Mouse (Mus musculus): ENCODE measurements around the gene Phyhd1.
A peak's percentile ranks its signal among the peaks of the same experiment; 100 is the strongest.

The Phyhd1 gene

DNA sequence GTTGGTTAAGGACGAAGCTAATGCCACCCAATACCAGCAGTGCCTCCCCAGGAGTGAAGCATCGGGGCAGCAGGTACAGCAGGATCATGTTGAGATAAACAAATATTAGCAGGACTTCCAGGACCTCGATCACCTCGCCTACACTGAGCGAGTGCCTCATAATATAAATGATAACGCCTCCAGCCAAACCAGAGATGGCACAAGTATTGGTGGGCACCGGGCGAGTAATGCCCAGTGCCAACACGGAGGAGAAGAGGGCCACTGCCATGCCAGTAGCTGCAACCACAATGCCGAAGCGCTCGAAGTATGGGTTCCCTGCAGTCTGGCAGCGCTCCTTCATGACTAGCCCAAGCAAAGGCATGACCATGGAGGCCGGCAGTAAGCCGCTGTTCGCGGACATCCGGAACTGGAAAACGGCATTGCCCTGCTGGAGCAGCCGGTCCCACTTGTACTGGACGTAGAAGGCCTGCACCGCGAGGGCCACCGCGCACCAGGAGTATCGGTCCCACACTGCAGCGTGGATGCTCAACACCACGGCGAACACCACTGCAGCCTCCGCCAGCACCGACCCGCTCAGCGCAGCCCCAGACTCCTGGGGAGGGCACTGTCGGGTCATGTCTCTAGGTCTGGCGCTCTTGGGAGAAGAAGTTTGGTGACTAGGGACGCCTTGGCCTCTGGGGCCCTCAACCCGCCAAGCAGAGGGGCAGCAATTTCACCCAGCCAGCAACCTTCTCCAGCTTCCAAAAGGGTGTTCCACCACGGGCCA lies 19.6 kb downstream of the Phyhd1 start:
- DNase-seq (ENCODE audit: low read depth, low spot score): no peak

DNA sequence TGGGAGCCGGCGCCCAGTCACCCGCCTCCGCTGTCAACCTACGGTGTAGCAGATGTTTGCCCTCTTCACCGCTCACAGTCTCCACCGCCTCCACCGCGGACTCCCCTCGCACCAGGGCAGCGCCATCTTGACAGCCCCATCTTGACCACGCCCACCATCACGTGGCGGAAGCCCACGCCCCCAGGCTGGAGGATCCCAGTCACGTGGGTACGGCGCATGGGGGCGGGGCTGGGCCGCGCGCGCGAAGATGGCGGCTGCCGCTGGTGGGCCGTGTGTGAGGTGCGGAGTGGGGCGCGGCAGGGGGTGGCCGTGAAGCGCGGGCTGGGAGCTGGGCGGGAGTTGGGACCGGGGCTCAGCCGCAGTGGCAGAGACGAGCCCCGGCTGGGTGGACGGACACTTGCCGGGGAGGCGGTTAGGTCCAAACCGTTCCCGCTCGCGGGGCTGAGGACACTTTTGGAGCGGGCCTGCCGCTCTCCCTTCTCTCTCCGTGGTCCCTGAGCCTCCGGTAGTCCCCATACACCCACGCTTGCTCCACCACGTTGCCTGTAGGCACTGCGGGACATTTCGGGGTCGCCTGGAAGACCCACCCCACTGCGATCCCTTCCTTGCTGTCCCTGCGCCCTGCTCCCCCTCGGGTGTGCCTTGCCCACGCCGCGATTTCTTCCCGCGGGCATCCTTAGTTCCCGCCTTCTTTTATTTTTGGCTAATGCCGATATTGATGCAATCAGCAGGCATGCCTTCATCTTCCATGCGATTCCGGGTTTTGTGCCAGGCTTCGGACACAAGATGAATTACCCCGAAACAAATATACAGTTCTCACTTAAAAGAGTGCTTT lies 20.4 kb downstream of the Phyhd1 start, which contains the start of the genes Dolk and Nup188:
Dolk (minus strand) TSS at position 143 of the 835 bp plus-strand sequence.
Nup188 (plus strand) TSS at position 206 of the 835 bp plus-strand sequence.
- peak; percentile 93 for DNase-seq (ENCODE audit: low read depth, low spot score)

DNA sequence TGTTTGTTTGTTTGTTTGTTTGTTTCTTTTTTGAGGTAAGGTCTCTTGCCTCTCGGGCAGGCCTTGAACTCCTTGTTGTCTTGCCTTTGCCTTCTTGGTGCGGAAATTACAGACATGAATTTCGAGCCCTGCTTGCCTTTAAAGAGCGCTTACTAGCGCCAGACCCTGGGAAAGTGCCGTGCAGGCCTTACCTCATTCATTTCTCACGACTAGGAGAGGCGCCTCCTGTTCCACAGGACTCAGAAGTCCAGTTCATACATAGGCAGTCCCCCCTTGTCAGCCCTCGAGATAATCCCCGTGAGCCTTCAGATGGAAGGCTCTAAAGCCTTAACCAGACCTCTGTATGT lies 21.0 kb downstream of the Phyhd1 start:
- peak; percentile 51 for DNase-seq (ENCODE audit: low read depth, low spot score)

DNA sequence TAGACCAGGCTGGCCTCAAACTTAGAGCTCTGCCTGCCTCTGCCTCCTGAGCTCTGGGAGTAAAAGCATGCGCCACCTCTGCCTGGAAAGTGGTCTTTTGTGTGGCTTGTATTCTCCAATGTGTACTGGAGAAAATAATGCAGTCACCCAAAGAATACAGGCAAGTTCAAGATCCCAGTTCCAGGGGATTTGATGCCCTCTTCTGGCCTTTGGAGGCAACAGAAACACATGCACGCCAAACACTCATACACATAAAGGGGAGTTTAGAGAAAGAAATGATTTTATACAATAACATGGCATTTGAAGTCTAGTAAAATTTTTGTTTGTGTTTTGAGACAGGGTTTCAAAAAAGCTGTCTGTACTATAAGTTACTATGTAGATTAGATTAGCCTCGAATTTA lies 33.5 kb downstream of the Phyhd1 start:
- DNase-seq (ENCODE audit: low read depth, low spot score): peak; percentile 39

GRCm38 (mm10) chr2:30299966-30300365 lies 34.0 kb downstream of the Phyhd1 start:
- DNase-seq (ENCODE audit: low read depth, low spot score): no peak

DNA sequence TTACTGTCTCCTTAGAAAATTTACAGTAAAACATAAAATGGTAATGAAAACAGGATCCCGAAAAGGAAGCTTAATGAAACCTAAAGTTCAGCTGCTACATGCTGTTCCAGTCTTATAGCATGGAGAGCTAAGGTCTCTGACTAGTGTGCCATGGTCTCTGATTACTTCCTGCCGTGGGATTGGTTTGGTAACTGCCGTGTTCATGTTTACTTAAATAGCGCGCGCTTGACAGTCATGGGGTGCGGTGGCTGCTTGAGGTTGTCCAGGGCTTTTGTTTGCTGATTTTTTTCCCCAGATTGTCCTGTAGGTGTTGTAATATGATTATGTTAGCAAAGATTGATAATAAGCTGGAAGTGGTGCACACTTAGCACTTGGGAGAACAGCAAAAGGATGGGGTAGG lies 40.1 kb downstream of the Phyhd1 start:
- no peak for DNase-seq (ENCODE audit: low read depth, low spot score)

GRCm38 (mm10) chr2:30309351-30309750 lies 43.3 kb downstream of the Phyhd1 start:
- no peak for DNase-seq (ENCODE audit: low read depth, low spot score)

DNA sequence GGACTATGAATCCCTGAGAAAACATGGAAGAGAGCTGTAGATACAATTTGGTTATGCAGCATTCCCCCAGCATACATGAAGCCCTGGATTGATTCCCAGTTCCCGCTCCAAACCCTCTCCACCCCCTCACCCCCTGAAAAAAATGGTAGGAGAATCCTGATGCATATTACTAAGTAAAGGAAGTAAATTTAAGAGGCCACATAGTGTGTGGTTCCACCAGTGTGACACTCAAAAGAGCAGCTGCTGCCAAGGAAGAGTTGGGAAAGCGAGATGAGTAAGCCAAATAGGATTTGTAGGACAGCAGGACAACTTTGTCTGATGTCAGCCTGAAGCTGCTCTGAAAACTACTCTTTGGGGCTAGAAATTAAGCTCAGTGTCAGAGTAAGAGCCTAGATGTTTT lies 45.5 kb downstream of the Phyhd1 start:
- no peak for DNase-seq (ENCODE audit: low read depth, low spot score)

GRCm38 (mm10) chr2:30316136-30316535 lies 50.1 kb downstream of the Phyhd1 start:
- peak; percentile 64 for DNase-seq (ENCODE audit: low read depth, low spot score)

GRCm38 (mm10) chr2:30316955-30317354 lies 51.0 kb downstream of the Phyhd1 start:
- DNase-seq (ENCODE audit: low read depth, low spot score): no peak

DNA sequence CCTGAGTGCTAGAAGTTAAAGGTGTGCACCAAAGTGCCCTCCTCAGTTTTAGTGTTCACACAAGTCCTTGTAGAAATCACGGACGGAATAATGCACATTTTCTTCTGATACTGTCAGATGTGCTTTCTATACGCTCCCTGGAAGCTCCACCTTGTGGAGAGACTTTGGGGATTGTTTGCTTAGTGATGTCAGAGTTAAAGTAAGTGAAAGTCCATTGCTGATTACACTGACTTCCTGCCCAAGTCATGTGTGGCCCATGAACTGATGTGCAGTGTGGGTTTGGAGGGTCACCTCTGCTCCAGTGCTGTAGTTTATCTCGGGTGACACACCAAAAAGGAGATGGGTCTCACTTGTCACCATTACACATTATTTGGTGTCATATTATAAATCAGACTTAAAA lies 53.3 kb downstream of the Phyhd1 start:
- no peak for DNase-seq (ENCODE audit: low read depth, low spot score)

DNA sequence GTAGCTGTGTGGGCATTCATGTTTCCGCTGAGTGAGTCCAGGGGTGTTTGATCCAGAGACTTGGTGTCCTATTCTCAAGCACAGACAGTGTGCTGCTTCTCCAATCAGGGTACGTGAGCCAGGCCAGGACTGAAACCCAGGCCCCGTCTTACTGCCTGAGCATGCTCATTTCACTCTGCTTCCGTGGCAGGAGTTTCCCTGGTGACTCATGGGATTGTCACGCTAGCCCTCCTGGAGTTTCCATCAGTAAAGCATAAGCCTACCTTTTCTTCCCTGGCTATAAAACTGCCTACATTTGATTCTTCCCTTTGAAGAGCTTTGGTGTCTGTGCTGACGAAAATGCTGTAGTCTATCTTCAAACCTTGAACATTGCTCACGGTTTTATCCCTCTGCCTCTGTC lies 57.1 kb downstream of the Phyhd1 start:
- no peak for DNase-seq (ENCODE audit: low read depth, low spot score)

- no peak for DNase-seq (ENCODE audit: low read depth, low spot score)
Observed at GRCm38 (mm10) chr2:30325296-30325695, 59.3 kb downstream of the Phyhd1 start.

- DNase-seq (ENCODE audit: low read depth, low spot score): no peak
Observed at GRCm38 (mm10) chr2:30327276-30327675, 61.3 kb downstream of the Phyhd1 start.

DNA sequence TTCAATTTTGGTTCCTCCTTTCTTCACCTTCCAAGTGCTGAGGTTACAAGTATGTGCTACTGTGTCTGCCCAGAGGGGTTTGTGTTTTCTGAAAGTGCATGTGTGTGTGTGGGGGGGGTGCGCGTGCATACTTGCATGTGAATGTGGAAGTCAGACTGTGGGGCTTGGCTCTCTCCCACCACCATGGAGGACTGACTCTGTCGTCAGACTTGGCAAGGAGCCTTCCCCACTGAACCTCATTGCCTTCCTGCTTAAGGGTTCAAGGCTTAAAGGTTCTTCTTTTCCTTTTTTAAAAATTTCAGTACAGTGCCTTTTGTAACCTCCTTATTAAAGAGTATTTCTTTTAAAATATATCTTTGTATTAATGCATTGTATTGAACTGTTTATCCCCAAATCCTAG lies 62.8 kb downstream of the Phyhd1 start:
- DNase-seq (ENCODE audit: low read depth, low spot score): no peak

All from R1 (cell line).